Mouse (Mus musculus) erythroid progenitor cell, adult 5-6 weeks (primary cell): ENCODE results near the gene Iqcg. TPM values are rescaled to one million over a fixed set of nuclear protein-coding genes. Genes with fewer than 3 reads are reported as not detected.
"Not testable (repeated sequence)": the region's sequence is repeated elsewhere in the genome, so short reads cannot be mapped to it uniquely, and the experiment has no call there.

ENCODE experiments used
- ATAC-seq: replicated peaks from 2 replicates; pipeline ENCODE4 v1.8.0; 2016; ENCODE audit warnings: moderate number of reproducible peaks, mild to moderate bottlenecking, moderate TSS enrichment, inconsistent platforms; ENCODE audit not compliant: poor library complexity, low FRiP score, severe bottlenecking
- total RNA-seq, 2 experiments: library from RNA; stranded (forward) in 1 of 2; stranded (reverse) in 1 of 2; fragments of 150-400 nt in 1 of 2; fragments of 186-747, 209-891 nt in 1 of 2; gene quantifications; 2 replicates each; pipeline versions ENCODE4 v1.2.3 to v1.2.4; 2015 to 2017; ENCODE audit warnings: low replicate concordance in 2 of 2

The Iqcg gene
- total RNA-seq (2015; ENCODE audit: low replicate concordance) (not detected in 2 replicates), total RNA-seq (2017; ENCODE audit: low replicate concordance) (under 0.01 TPM in 1 of 2 replicates, not detected in the other)

DNA sequence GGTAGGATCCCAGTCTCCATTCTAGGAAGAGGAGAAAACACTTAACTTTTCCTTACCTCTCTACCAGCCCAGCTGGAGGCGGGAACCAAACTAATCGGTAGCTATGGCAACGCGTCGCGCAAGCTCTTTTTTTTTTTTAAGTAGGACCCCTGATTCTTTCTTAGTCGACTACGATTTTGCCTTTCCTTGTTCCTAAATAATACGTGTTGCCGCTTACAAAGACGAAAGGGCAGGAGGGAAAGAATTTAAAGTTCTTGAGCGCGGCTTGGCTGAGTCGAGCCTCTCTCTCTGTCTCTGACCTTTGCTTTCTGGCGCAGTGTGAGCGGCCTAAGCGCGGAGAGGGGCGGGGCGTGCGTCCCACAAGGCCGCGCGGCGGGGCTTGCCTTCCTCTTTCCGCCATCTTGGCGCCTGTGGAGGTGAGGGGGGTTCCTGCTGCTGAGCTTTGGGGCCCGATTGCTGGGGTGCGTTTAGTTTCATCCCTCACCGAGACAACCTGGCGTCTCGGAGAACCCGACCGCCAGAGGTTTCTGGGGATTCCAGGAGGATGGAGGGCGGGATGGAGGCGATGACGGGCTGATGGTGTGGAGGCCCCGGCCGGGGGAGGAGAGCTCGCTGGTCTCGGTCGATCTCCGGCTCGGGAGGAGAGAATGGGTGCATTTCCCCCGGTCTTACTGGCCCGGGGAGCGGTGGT lies at the start of gene Iqcg, which contains the start of gene Rpl35a:
Iqcg (minus strand) TSS at position 124 of the 691 bp plus-strand sequence.
Rpl35a (plus strand) TSS at position 359 of the 691 bp plus-strand sequence.
- peak; percentile 98 for ATAC-seq

DNA sequence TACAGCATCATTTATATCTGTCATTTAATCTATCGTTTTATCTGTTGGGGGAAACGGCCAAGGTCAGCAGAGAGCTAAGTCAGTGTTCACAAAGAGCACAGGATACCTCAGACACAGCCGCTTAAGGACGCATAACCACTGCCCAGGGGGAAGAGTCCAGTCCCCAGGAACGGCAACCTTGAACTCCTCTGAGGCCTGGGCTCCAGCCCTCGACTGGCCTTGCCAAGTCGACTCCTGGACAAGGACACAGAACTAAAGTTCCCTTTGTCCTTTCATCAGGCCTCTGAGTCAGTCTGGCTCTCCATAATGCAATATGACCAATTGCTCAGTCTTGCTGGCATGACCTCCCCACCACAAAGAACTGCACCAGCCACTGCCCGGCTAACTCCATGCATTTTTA lies 29.6 kb upstream of the Iqcg start:
- ATAC-seq = no peak

DNA sequence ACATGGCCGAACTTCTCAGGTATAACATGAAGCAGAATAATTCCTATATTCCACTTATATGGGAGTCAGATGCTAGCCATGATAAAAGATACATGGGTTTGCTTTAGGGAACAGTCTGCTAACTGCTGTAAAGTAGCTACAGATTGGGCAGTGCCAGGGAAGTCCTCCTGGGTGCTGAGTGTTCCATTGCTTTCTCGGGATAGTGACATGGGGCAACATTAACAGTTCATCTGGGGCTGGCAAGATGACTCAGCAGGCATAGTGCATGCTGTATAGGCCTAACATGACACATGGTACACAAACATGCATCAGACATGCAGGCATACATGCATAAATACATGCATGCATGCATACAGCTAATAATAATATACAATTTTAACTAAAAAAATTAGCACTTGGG lies 28.0 kb upstream of the Iqcg start:
- no peak for ATAC-seq

DNA sequence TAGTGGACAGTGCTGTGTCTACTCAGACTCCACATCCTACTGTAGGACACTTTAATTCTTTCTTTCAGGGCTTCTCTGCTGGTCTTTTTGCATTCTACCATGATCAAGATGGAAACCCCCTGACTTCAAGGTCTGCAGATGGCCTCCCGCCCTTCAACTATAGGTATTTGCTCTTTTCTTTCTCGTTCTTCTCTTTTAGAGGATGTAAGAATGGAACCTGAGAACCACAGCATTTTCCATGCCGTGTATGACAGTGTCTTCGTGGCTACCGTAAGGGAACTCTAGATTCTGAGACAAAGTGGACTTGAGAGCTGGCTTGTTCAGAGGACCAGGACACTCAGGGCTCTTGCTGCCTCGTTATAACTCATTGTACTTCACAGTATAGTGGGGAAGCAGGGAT lies 26.9 kb upstream of the Iqcg start:
- ATAC-seq = no peak

DNA sequence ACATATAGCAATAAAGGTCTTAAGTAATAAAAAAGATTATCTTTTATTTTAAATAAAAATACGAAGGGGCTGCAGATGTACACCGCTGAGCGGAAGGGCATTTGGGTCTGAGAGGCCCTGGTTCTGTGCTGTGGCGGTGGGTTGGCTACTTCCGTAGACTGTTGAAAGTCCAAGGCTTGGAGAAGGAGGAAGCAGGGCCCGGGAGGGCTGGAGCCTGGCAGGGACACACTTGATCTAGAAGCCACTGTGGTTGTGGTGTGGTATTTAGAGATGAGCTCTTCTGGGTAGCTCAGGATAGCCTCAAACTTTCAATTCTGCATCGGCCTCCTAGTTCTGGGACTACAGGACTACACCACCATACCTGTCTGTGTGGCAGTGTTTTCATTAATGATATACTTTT lies 24.0 kb upstream of the Iqcg start:
- ATAC-seq = no peak

DNA sequence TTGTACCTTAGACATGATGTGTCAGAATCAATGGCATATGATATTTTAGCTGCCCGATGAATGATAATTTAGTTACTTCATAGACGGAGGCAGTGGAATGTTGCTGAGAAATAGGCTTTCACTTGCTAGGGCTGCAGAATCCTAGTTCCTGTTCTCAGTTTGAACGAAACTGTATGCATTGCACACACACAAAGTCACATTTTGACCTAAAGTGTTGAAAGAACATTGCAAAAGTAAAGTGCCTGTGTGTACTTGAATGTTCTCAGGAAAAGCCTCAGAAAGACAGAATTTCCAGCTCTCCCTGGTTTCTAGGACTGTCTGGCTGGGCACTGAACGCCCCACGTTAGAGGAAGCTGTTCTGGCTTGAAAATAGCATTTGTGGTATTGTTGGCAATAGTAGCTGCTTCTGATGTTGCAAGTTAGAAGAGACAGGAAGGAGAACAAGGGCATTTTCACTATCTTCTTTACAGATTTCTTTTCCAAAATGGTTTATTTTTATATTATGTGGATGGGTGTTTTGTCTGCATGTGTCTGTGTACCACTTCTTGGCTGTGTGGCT lies 21.1 kb upstream of the Iqcg start:
- no peak for ATAC-seq

DNA sequence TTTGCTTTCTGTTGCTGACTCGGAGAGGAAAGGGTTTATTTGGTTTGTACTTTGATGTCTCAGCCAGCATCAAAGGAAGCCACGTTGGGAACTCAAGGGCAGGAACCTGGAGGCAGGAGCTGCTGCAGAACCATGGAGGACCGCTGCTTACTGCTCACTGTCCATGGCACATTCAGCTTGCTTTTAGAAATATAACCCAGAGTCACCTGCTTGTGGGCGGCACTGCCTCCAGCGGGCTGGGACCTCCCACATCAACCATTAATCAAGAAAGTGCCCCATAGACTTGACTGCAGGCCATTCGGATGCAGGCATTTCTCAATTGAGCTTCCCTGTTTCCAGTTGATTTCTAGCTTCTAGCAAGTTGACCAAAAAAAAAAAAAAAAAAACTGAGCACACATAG lies 20.1 kb upstream of the Iqcg start:
- no peak for ATAC-seq

DNA sequence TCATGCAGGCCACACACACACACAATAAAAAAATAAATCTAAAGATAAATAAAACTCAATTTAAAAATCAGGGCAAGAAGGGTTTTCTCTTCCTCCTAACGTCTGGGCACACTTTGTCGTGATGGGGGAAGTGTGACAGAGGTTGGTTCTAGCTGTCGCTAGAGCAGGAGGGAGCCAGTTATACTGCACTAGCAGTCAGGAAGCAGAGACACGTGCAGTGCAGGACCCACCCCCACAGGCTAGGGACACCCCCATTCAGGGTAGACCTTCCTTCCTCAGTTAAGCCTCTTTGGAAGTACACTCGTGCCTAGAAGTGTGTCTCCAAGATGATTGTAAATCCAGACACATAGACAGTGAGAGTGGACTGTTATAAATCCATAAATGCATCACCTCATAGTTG lies 18.9 kb upstream of the Iqcg start:
- ATAC-seq = no peak

DNA sequence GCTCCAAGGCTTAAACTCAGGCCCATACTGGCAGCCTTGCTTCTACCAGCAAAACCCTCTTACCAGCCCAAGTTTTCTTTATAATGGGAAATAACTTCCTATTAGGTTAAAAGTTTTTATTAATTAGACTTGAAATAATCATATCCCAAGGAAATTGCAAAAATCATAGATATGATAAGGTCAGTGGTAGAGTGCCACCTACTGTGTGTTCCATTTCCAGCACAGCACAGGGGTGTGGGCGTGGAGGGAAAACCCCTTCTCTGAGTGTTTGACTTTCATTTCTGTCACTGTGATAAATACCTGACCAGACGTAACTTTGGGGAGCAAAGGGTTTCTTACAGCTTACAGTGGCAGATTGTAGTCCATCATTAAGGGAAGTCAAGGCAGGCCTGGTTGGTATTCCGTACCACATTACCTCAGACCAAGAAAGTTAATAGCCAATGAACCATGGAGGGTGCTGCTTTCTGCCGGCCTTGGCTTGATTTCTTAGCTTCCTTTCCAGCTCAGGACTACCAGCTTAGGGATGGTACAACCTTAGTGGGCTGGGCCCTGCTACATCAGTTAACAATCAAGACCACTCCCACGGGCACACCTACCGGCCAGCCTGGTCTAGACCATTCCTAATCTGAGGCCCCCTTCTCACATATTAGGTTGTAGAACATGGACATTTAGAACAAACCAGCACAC lies 17.0 kb upstream of the Iqcg start:
- ATAC-seq = no peak

DNA sequence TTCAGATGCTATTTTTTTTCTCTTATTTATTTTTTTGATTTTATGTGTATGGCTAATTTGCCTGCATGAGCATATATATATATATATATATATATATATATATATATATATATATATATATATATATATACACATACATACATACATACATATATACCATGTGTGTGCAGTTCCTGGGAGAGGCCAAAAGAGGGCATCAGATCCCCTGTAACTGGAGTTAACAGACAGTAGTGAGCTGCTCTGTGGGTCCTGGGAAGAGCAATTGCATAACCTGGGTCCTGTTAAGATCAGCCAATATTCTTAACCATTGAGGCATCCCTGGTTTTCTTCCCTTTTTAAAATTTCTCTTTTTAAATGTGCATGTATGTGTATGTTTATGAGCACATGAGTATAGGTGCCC lies 14.9 kb upstream of the Iqcg start:
- no peak for ATAC-seq

DNA sequence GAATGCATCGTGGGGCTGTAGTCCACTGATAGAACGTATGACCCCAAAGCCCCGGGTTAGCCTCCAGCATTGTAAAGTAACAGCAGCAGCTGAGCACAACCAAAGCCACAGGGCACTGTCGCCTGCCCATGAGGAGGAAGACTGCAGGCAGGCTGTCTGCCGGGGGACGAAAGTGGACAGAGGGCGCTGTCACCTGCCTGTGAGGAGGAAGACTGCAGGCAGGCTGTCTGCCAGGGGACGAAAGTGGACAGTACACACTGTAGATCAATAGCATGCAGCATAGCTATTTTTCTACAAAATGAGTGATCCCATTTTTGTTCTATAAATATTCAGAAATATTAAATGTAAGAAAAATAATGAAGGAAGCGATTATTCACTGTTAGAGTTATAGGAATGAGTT lies 8.6 kb upstream of the Iqcg start:
- ATAC-seq = no peak

DNA sequence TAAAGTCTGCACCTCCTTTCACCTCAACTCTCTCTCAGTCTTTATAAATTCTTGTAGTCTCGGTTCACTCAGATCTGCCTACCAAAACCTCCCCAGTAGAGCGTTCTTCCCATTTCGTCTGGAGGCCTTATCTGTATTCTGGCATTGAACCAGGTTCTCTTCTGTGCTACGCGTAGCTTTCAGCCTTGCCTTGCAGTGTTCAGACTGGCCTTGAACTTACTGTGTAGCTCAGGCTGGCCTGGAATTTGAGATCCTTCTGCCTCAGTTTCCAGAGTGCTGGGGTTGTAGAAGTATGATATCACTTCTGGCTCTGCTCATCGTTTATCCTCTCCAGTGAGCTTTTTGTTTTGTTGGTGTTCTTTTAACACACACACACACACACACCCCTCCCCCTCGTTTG lies 7.2 kb upstream of the Iqcg start:
- ATAC-seq = peak; percentile 31; the same call in 1 of the 2 replicates

DNA sequence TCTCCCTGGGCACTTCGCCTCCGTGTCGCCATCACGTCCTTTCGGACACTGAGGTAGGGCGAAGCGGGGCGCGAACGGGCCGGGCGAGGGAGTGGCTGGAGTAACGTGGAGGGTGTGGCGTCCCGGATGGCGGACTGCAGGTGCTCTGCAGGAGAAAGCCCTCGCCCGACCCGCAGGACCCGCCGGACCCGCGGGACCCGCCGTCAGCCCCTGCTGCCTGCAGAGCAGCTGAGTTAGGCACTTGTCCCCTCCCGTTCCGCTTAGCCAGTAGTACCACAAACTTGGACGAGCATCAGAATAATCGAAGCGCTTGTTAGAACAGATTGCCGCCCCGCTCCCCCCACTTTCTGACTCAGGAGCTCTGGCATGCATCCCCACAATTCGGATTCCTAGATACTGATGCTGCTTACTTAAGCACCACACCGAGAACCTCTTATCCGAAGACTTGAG lies 6.7 kb upstream of the Iqcg start:
- peak; percentile 72 for ATAC-seq

DNA sequence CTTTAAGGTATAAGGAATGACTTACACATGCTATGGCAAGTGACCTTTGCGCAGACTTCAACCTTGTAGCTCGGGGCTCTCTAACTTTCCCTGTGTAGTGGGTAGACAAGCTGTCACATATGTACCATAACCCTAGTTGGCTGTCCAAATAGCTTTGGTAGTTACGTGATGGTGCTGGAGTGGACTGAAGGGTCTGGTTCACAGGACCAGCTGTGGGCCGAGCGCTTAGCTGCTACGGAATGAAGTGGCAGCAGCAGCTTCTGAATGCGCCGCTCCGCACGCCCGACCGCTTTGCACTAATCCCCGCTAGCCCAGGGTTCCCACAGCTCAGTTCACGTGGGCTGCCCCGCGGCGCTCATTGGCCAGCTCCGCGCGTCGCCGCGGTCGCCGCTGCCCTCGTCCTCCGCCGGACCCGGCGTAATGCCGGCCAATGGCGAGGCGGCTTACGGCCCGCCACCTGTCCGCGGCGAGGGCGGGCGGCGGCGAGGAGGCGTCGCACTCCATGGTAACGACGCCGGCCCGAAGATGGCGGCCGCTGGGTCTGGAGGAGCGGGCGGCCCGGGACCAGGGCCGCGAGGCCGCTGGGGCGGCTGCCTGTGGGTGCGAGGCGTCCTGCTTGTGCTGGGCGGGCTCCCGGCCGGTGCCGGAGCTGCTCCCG lies 6.1 kb upstream of the Iqcg start, which contains the start of gene Lmln:
Lmln (plus strand) TSS at position 498 of the 658 bp plus-strand sequence.
- ATAC-seq = peak; percentile 94

DNA sequence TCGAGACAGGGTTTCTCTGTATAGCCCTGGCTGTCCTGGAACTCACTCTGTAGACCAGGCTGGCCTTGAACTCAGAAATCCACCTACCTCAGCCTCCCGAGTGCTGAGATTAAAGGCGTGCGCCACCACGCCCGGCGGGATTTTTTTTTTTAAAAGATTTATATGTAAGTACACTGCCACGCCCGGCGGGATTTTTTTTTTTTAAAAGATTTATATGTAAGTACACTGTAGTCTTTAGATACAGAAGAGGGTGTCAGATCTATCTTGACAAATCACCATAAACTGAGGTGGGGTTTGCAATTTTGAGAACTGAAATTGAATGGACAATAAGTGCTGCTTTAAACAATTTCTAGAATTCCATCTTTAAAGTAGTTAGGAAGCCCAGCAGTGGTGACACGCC lies 5.4 kb upstream of the Iqcg start:
- no peak for ATAC-seq

DNA sequence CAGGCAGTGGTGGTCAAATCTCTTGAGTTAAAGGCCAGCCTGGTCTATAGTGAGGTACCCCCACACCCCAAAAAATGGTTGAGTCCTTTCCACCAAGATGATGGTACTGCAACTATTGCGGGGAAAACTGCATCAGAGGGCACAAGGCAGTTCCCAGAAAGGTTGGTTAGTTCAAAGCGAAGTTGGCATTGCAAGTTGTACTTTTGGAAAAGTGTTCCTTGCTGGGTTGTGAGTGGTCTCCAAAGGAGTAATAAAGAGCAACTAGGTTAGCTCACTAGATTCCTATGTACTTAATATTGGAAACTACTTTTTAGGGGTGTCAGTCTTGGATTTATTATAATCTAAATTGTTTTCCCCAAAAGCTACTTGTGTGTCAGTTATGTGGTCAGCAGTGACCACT lies 4.9 kb upstream of the Iqcg start:
- ATAC-seq = no peak

DNA sequence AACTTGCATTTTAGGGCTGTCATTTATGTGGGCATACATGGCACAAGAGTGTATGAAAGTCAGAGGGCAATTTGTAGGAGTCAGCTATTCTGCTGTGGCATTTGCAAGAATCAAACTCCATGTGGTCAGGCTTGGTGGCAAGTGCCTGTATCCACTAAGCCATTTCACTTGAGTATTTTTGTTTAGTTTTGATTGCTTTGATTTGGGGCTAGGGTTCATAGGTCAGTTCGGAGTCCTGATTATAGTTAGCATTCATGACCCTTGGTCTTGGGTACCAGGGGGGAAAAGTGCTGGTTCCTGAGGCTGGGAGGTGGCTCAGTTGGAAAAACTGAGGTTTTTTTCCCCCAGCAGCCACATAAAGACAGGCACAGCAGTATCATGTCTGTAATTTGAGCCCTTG lies 3.5 kb upstream of the Iqcg start:
- ATAC-seq = no peak

DNA sequence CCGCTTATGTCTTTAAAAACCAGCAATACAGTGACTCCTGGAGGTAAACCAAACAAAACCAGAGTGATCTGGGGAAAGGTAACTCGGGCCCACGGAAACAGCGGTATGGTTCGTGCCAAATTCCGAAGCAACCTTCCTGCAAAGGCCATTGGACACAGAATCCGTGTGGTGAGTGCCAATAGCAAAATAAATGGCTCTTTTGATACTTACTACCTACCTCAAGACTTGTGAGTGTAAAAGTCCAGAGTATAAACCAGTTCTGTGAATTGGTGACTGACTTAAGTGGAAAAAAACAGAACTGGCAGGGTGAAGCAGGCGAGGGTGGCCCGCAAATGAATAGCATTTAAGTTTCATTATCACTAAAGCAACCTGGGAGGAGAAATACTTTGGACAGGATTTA lies 2.6 kb upstream of the Iqcg start:
- ATAC-seq = not testable (repeated sequence)

DNA sequence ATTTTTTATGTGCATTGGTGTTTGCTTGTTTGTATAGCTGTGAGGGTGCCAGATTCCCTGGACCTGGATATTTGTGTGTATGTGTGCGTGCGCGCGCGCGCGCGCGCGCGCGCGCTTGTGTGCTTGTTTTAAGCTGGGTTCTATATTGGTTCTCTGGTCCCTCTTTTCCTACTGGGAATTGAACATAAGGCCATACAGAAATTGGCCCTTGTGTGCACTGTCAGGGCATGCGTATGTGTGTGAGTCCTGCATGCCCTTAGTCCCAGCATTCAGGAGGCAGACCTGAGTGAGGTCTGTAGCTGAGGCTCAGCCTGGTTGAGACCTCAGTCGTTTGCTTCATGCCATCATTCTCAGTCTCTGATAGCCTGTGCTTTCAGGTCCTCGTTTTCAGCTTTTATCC lies 2.0 kb upstream of the Iqcg start:
- no peak for ATAC-seq

DNA sequence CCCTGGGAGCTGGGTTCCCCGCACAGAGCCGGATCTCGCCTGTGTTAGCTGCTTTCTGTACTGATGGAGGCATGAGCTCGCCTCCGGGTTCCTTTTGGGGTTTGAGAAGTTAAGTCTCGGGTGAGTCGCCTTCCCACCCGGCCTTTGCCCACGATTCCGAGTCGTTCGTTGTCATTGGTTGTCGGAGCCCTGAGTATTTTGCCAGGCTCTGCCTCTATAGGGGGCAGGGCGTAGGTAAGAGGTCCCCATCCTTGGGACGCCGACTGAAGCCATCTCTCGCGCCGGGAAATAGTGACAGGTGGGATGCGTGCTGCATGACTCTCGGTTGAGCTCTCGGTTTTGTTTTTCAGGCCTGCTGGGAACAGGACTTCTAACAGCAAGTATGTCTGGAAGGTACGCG lies 768 bp upstream of the Iqcg start:
- ATAC-seq = peak; percentile 28; the same call in 1 of the 2 replicates
